Mouse (Mus musculus) spleen, adult 2 months (tissue): Measurements from ENCODE around the gene Fgfr2. TPM values are rescaled to one million over a fixed set of nuclear protein-coding genes. Genes with fewer than 3 reads are reported as not detected.
A peak's percentile ranks its signal among the peaks of the same experiment; 100 is the strongest.

Experiments used
- DNase-seq, 2 experiments: peaks; one replicate each; pipeline versions ENCODE4 v3.0.0 to v3.0.0-alpha.2; 2012 to 2021; ENCODE audit warnings: low spot score in 2 of 2, low read depth in 1 of 2
- H3K27ac ChIP-seq: fragments of 200-500 bp; 2 replicates; pipeline ENCODE4 v1.5.1; 2012; ENCODE audit warnings: low read length, inconsistent platforms; ENCODE audit not compliant: insufficient read depth
- H3K27me3 ChIP-seq: fragments of 200-500 bp; 2 replicates; pipeline ENCODE4 v1.6.1; 2012; ENCODE audit warnings: mild to moderate bottlenecking, moderate library complexity, low read length, inconsistent platforms; ENCODE audit not compliant: control insufficient read depth, insufficient read depth
- H3K36me3 ChIP-seq: fragments of 200-500 bp; 2 replicates; pipeline ENCODE4 v1.6.1; 2012; ENCODE audit warnings: mild to moderate bottlenecking, low read length, inconsistent platforms; ENCODE audit not compliant: control insufficient read depth, insufficient read depth
- H3K4me1 ChIP-seq: fragments of 200-500 bp; 2 replicates; pipeline ENCODE4 v1.6.1; 2011; ENCODE audit warnings: inconsistent platforms; ENCODE audit not compliant: control insufficient read depth, insufficient read depth, insufficient read length
- H3K4me3 ChIP-seq: fragments of 200-500 bp; 2 replicates; pipeline ENCODE4 v1.5.1; 2011; ENCODE audit warnings: mild to moderate bottlenecking, inconsistent platforms; ENCODE audit not compliant: insufficient read depth, insufficient read length; ENCODE audit errors: extremely low read depth
- CTCF ChIP-seq: fragments of 200-500 bp; IDR thresholded peaks from 2 replicates; pipeline ENCODE4 v1.5.1; 2011; ENCODE audit warnings: mild to moderate bottlenecking, inconsistent platforms; ENCODE audit not compliant: insufficient read depth, insufficient read length, insufficient replicate concordance; ENCODE audit errors: extremely low read depth
- POLR2A ChIP-seq: fragments of 200-500 bp; IDR thresholded peaks from 2 replicates; pipeline ENCODE4 v1.6.1; 2011; ENCODE audit warnings: low read depth, low read length, inconsistent platforms
- WGBS: fragments of 180-500 bp; shearing (Covaris S2); methylation state at CpG from one replicate; pipeline ENCODE4 v1.1.7; 2018; 5-methylcytosine and 5-hydroxymethylcytosine counted together
- polyA plus RNA-seq: library from polyadenylated mRNA; depleted of rRNA; stranded (reverse); fragments of >200 nt; gene quantifications from 2 replicates; pipeline ENCODE4 v1.2.3, GENCODE M21; 2012

The Fgfr2 gene
- polyA plus RNA-seq, 1 experiment = 1.6 TPM

DNA sequence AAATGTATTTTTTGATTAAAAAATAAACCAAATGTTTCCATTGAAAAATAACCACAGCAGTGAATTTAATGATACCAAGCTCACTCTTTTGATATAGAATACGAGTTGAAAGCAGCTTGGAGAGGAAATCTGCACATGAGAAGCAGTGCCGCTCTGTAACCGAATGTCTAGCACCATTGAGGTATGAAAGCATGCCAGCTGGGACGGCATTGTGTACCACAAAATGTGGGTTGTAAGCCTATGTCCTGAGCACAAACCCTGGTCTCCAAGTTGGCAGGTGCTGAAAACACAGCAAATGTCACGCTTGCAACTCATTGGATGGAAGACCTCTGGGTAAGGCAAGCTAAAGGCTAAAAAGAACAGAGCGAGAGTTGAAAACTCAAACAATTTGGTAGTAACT, 306.1 kb downstream of the Fgfr2 start:
- Histone ChIP-seq H3K36me3 (peaks cover 2% of the 10 kb centered on the region; the same call in 1 of the 2 replicates), H3K27me3 (no peaks in the 10 kb centered on the region), H3K4me3 (no peak overlapping the region), H3K27ac (no peak overlapping the region), H3K4me1 (no peaks in the 10 kb centered on the region; the same call in 1 of the 2 replicates)
- WGBS = 81% methylated on average over 6 of the region's 6 CpGs
- no peak for DNase-seq
- TF ChIP-seq POLR2A = no peak
- TF ChIP-seq CTCF = no peak

DNA sequence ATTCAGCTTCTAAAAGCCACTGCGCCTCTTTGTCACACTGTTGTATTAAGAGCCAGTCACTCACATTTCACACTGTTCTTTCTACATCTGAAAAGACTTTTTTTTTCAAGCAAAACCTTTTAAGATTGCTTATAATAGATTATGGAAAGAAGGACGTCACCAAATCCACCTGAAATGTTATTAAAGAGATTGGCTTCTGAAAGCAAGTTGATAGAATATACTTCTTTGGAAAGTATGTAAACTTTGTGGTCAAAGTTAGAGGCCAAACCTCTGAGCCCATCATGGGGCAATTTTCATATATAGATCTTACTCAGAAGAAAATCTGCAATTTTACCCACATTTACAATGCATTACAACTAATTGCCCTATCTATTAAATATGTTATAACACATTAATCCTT, 306.6 kb downstream of the Fgfr2 start:
- H3K4me1 ChIP-seq = no peaks in the 10 kb centered on the region; the same call in 1 of the 2 replicates
- peaks cover 2% of the 10 kb centered on the region; the same call in 1 of the 2 replicates for H3K36me3 ChIP-seq
- no peak for DNase-seq
- H3K27ac ChIP-seq = no peak overlapping the region
- TF ChIP-seq CTCF (no peak), POLR2A (no peak)
- no peak overlapping the region for H3K4me3 ChIP-seq
- WGBS = 66% methylated on average over 2 of the region's 2 CpGs
- no peaks in the 10 kb centered on the region for H3K27me3 ChIP-seq

DNA sequence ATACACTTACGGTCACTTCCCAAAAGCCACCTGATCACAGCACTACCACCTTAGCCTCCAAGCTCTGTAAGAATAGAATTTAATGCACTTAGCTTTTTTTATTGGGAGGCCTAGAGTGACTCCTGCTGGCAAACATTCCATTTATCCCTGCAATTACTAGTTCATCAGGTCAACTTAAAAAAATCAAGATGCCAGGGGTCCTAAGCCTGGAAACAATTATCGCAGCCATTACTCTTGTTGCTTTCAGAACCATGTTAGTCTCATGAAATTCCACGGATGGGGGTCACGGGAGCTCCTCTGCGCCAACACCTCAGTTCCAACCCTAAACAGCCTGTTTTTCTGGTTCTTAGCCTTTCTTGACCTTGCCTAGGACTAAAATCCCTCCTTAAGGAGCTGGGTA, 308.1 kb downstream of the Fgfr2 start:
- 94% methylated on average over 5 of the region's 5 CpGs for WGBS
- Histone ChIP-seq H3K27ac (no peak overlapping the region), H3K4me3 (no peak overlapping the region), H3K4me1 (peaks cover 3% of the 10 kb centered on the region; the same call in 1 of the 2 replicates), H3K36me3 (no peaks in the 10 kb centered on the region), H3K27me3 (no peaks in the 10 kb centered on the region)
- no peak for TF ChIP-seq POLR2A
- TF ChIP-seq CTCF = no peak
- DNase-seq = no peak

DNA sequence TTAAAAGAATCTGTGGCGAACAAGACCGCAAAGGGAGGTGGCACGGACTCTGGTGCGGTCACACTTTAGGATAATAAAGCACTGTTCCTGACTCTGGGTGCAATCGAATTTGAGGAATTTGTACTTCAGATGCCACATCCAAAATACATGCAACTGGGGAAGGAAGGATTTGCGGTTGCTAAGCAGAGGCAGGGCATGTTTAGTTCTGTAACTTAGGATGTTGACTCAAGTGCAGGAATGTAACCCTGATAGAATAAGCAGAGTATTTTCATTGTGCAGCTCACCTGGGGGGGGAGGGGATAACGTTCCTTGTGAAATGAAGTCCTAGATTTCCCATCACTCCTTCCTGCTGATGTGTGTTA, 309.1 kb downstream of the Fgfr2 start:
- DNase-seq = no peak
- 3% methylated on average over 7 of the region's 7 CpGs for WGBS
- no peak for TF ChIP-seq POLR2A
- peak overlapping the region; percentile 84 for H3K4me3 ChIP-seq
- no peaks in the 10 kb centered on the region for H3K27me3 ChIP-seq
- peak overlapping the region; percentile 96 for H3K27ac ChIP-seq
- H3K36me3 ChIP-seq = no peaks in the 10 kb centered on the region
- peaks cover 9% of the 10 kb centered on the region; the same call in 1 of the 2 replicates for H3K4me1 ChIP-seq

DNA sequence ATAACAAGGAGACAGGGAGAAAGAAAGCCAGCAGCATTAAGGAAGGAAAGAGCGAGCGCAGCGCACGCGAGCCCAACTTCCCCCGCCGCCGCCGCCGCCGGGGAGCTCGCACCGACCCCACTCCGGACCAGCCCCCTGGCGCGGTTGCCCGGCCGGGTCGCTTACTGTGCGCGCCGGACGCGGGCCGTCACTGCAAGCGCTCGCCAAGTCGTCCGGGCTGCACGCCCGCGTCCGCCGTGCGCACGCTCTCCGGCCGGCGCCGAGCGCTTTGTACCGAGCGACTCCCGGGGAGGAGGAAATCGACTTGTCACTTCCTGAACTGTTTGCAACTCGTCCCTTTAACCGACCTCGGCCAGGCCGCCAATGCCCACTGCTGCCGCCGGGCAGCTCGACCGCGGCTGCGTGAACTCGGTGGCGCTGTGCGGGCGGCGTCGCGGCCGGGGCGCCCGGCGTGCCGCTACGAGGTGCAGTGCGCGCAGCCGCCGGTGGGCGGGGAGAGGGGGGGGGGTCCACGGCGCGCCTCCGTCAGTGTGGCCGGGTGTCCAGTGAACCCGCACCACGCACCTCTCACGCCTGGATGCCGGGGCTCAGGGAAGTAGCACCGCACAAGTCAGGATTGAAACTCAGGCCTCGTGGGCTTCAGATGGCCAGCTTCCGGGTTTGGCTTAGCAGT, 309.6 kb downstream of the Fgfr2 start, which contains the start of gene Fam53b:
Gene Fam53b, minus strand, starts transcription at position 471 of the 673 bp plus-strand sequence.
- Histone ChIP-seq H3K4me1 (peaks cover 12% of the 10 kb centered on the region; the same call in 1 of the 2 replicates), H3K27me3 (no peaks in the 10 kb centered on the region), H3K4me3 (peak within 1 kb of the TSS; percentile 84), H3K27ac (peak within 1 kb of the TSS; percentile 96), H3K36me3 (no peaks in the 10 kb centered on the region)
- TF ChIP-seq POLR2A (no peak), CTCF (peak; percentile 11; the same call in 1 of the 2 replicates)
- under 1% methylated on average over 80 of the region's 85 CpGs for WGBS
- DNase-seq = peak in 1 of 2 experiments; percentile 50

DNA sequence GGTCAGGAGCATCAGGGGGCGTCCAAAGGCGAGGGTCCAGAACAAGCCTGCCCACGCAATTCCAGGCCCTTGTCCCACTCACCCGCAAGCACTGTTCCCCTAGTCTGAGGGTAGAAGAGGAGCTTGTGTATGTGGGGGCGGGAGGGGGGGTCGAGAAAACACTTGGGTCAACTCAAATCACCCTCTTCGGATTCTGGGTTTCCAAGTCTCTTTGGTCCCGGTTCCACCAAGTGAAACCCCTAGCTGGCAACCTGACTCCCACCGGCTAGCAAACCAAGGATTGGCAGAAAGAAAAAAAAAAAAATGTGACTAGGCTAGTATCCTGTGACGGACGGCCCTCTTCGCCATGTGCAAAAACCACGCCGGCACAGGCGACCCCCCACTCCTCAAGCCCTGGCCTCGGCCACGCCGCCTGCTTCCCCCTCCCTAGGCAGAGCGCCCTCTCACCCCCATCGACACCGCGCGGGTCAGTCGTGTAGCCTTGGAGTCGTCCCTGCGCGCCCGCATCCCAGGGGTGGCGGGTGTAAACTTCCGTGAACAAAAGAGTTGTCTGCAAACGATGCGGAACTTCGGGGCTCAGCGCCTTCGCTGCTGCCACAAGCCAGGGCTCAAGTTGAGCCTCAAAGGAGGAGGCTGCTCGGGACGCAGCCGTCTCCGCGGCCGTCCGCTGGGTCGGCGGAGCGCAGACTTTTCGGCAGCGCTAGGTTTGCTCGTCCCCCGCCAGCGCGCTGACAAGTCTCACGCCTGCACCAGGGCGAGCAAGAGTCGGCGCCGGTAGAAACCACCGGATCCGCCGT, 310.3 kb downstream of the Fgfr2 start:
- peak overlapping the region; percentile 84 for H3K4me3 ChIP-seq
- H3K36me3 ChIP-seq = no peaks in the 10 kb centered on the region
- no peaks in the 10 kb centered on the region for H3K27me3 ChIP-seq
- WGBS = under 1% methylated on average over 59 of the region's 59 CpGs
- H3K4me1 ChIP-seq = peaks cover 12% of the 10 kb centered on the region; the same call in 1 of the 2 replicates
- TF ChIP-seq CTCF = no peak
- TF ChIP-seq POLR2A = peak; percentile 36; the same call in 1 of the 2 replicates
- peak overlapping the region; percentile 96 for H3K27ac ChIP-seq
- DNase-seq = peak in 1 of 2 experiments; percentile 58
